ENCODE assay signal across 8 mouse cellular contexts in the genomic region with DNA sequence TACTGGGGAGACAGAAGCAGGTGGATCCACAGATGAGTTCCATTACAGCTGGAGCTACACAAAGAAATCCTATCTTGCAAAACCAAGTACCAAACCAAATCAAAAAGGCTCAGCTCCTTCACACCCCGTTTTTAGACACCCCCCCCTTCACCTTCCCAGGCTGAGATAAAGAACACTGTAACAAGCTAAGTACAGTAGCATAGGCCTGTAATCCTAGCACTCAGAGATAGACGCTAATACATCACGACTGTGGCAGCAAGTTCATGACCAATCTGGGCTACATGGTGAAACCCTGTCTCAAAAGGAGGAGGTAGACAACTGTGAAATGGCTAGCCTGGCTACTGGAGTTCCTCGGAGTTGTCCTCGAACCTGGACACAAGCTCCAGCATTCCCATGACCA. TPM values are rescaled to one million over a fixed set of nuclear protein-coding genes. Genes with fewer than 3 reads are reported as not detected.
A peak's percentile ranks its signal among the peaks of the same experiment; 100 is the strongest.
DNase-seq lines count a peak whose midpoint lies in the region; ATAC-seq and TF ChIP-seq lines count a peak whose summit lies in the region.

No protein-coding gene starts in this region.

- no peak for TF ChIP-seq CTCF in liver, postnatal 0 days (IDR thresholded peaks at IDR 0.05; ENCODE audit: low read depth)

- WGBS in heart, embryonic 12.5 days: 22% methylated on average over 5 of the region's 5 CpGs
- WGBS in forebrain, embryonic 16.5 days: 57% methylated on average over 5 of the region's 5 CpGs
- 24% methylated on average over 5 of the region's 5 CpGs for WGBS in liver, postnatal 0 days (ENCODE audit: insufficient replicate concordance)

- no peak for DNase-seq in heart, adult 8-10 months (ENCODE audit: low spot score)
- no peak for DNase-seq in ES-E14 (ENCODE audit: low read depth, low spot score)
- DNase-seq in liver, postnatal 0 days: no peak
- DNase-seq in layer of hippocampus, adult 9-11 months: no peak
- DNase-seq in left cerebral cortex, postnatal 36 days (ENCODE audit: low spot score in 2 of 2): no peak
- no peak for DNase-seq in adrenal gland, postnatal 36 days

- H3K27me3 ChIP-seq in heart, embryonic 12.5 days (replicated peaks): no peaks in the 10 kb centered on the region
- no peaks in the 10 kb centered on the region for H3K27me3 ChIP-seq in forebrain, embryonic 16.5 days (replicated peaks; ENCODE audit: control insufficient read depth, insufficient read depth, low read length)
- no peaks in the 10 kb centered on the region for H3K27me3 ChIP-seq in liver, postnatal 0 days (ENCODE audit: insufficient read depth, low read length)

- peak overlapping the region; percentile 85 for H3K4me3 ChIP-seq in heart, embryonic 12.5 days
- H3K4me3 ChIP-seq in ES-E14 (ENCODE audit: insufficient read depth in 1 of 2, low read depth in 1 of 2, low read length in 2 of 2, poor library complexity in 1 of 2, severe bottlenecking in 1 of 2): peak overlapping the region; percentile 91 to 95
- peak overlapping the region; percentile 94 for H3K4me3 ChIP-seq in forebrain, embryonic 16.5 days (replicated peaks; ENCODE audit: low read length)
- H3K4me3 ChIP-seq in liver, postnatal 0 days (ENCODE audit: low read depth, low read length): peak overlapping the region; percentile 78

- peaks cover 54% of the 10 kb centered on the region for H3K36me3 ChIP-seq in heart, embryonic 12.5 days
- peaks cover 23% of the 10 kb centered on the region for H3K36me3 ChIP-seq in ES-E14 (ENCODE audit: control insufficient read depth, insufficient read depth, low read length, poor library complexity, severe bottlenecking)
- H3K36me3 ChIP-seq in forebrain, embryonic 16.5 days (ENCODE audit: control insufficient read depth, insufficient read depth): peaks cover 27% of the 10 kb centered on the region
- H3K36me3 ChIP-seq in liver, postnatal 0 days (replicated peaks; ENCODE audit: insufficient read depth, low read length): peaks cover 41% of the 10 kb centered on the region

- no peaks in the 10 kb centered on the region for H3K9me3 ChIP-seq in heart, embryonic 12.5 days (replicated peaks)
- H3K9me3 ChIP-seq in ES-E14 (ENCODE audit: control insufficient read depth, insufficient read depth, low read depth, low read length): no peaks in the 10 kb centered on the region
- no peaks in the 10 kb centered on the region for H3K9me3 ChIP-seq in forebrain, embryonic 16.5 days (ENCODE audit: control insufficient read depth, low read length)
- H3K9me3 ChIP-seq in liver, postnatal 0 days (ENCODE audit: low read length): no peaks in the 10 kb centered on the region

- H3K27ac ChIP-seq in heart, embryonic 12.5 days (ENCODE audit: poor library complexity, severe bottlenecking): peak overlapping the region; percentile 95
- no peak overlapping the region for H3K27ac ChIP-seq in ES-E14 (ENCODE audit: insufficient read depth, low read depth, low read length, poor library complexity, severe bottlenecking)
- no peak overlapping the region for H3K27ac ChIP-seq in forebrain, embryonic 16.5 days (ENCODE audit: low read length)
- H3K27ac ChIP-seq in liver, postnatal 0 days (ENCODE audit: low read depth): peak overlapping the region; percentile 91

- peak; percentile 13; the same call in 1 of the 2 replicates for ATAC-seq in heart, embryonic 12.5 days (ENCODE audit: insufficient number of reproducible peaks, low FRiP score)
- ATAC-seq in forebrain, embryonic 16.5 days: no peak
- ATAC-seq in liver, postnatal 0 days: 0 out of 2 replicates have a peak, but pooled peaks have one; percentile 3

- in situ Hi-C loops in ES-E14 (cut with MboI; ENCODE audit: low sequenced_read_pairs in 2 of 2, unreplicated experiment in 2 of 2): no loop called here

- no peak for TF ChIP-seq EP300 in liver, postnatal 0 days (IDR thresholded peaks at IDR 0.05; ENCODE audit: low read depth)

- peaks cover 19% of the 10 kb centered on the region for H3K4me1 ChIP-seq in heart, embryonic 12.5 days (replicated peaks)
- peaks cover 5 to 6% of the 10 kb centered on the region in 2 experiments; a peak in 3 of 4 replicates for H3K4me1 ChIP-seq in ES-E14 (ENCODE audit: control insufficient read depth in 2 of 2, insufficient read depth in 2 of 2, low read length in 2 of 2, poor library complexity in 1 of 2)
- H3K4me1 ChIP-seq in forebrain, embryonic 16.5 days (replicated peaks; ENCODE audit: control insufficient read depth, insufficient read depth, low read length): peaks cover 22% of the 10 kb centered on the region
- H3K4me1 ChIP-seq in liver, postnatal 0 days (ENCODE audit: insufficient read depth): peaks cover 26% of the 10 kb centered on the region

- intact Hi-C loops in left cerebral cortex, postnatal 36 days (cut with DNase I): no loop called here

- H3K9ac ChIP-seq in heart, embryonic 12.5 days: peak overlapping the region; percentile 88
- H3K9ac ChIP-seq in ES-E14 (ENCODE audit: insufficient read depth, low read depth, low read length, poor library complexity, severe bottlenecking): peak overlapping the region; percentile 91
- peak overlapping the region; percentile 95 for H3K9ac ChIP-seq in forebrain, embryonic 16.5 days (replicated peaks; ENCODE audit: low read depth, low read length)
- peak overlapping the region; percentile 94 for H3K9ac ChIP-seq in liver, postnatal 0 days (replicated peaks)

- H3K4me2 ChIP-seq in heart, embryonic 12.5 days: peak overlapping the region; percentile 90
- H3K4me2 ChIP-seq in forebrain, embryonic 16.5 days (ENCODE audit: low read length): peak overlapping the region; percentile 91
- peak overlapping the region; percentile 91 for H3K4me2 ChIP-seq in liver, postnatal 0 days (ENCODE audit: low read depth, low read length)

TF ChIP-seq in ES-E14, 5 proteins besides CTCF, POLR2A, EP300 and RAD21:
- TF ChIP-seq ZNF384 (IDR thresholded peaks at IDR 0.05; ENCODE audit: low read depth, low read length): no peak
- TF ChIP-seq CHD2 (IDR thresholded peaks at IDR 0.05; ENCODE audit: low read depth, low read length): no peak
- TF ChIP-seq MAFK (IDR thresholded peaks at IDR 0.05; ENCODE audit: insufficient read depth, low read depth, low read length): no peak
- TF ChIP-seq HCFC1 (IDR thresholded peaks at IDR 0.05; ENCODE audit: borderline replicate concordance, insufficient read depth, low read length): no peak
- no peak for TF ChIP-seq ZC3H11A (IDR thresholded peaks at IDR 0.05; ENCODE audit: borderline replicate concordance, low read depth, low read length)

RNA-seq across cellular contexts. Expression of a gene that starts 1.5 kb away (rescaled TPM):
- polyA plus RNA-seq in heart, embryonic 12.5 days (2016; fragmentation: Nextera tagmentation; extraction: Ambion mirVana): 997 and 1,021 TPM in 2 replicates
- 1,000 to 10,000 TPM; 1,197 to 1,936 (median 1,535) TPM for total RNA-seq in heart, adult 8-10 months (2022)
- 537 and 605 TPM in 2 replicates for total RNA-seq in ES-E14 (2012; rRNA removed)
- polyA plus RNA-seq in forebrain, embryonic 16.5 days (2015; fragmentation: Nextera tagmentation; extraction: Ambion mirVana): 514 and 561 TPM in 2 replicates
- 411 and 425 TPM in 2 replicates for polyA plus RNA-seq in liver, postnatal 0 days (2015; fragmentation: Nextera tagmentation; extraction: Ambion mirVana)
- total RNA-seq in left cerebral cortex, postnatal 36 days (2021): 100 to 1,000 TPM; 219 to 270 TPM
- total RNA-seq in adrenal gland, postnatal 36 days (2021): 100 to 1,000 TPM; 485 to 492 TPM

RNA-seq across cellular contexts. Expression of a gene that starts 11.3 kb away (rescaled TPM):
- 6.5 and 6.6 TPM in 2 replicates for polyA plus RNA-seq in heart, embryonic 12.5 days (2016; fragmentation: Nextera tagmentation; extraction: Ambion mirVana)
- total RNA-seq in heart, adult 8-10 months (2022): 1 to 10 TPM; 5.7 to 8.2 (median 6.5) TPM
- 5.5 TPM in 2 replicates for total RNA-seq in ES-E14 (2012; rRNA removed)
- polyA plus RNA-seq in forebrain, embryonic 16.5 days (2015; fragmentation: Nextera tagmentation; extraction: Ambion mirVana): 15.5 and 17.5 TPM in 2 replicates
- polyA plus RNA-seq in liver, postnatal 0 days (2015; fragmentation: Nextera tagmentation; extraction: Ambion mirVana): 5.0 and 5.5 TPM in 2 replicates
- total RNA-seq in left cerebral cortex, postnatal 36 days (2021): 10 to 100 TPM; 12.6 to 14.3 TPM
- total RNA-seq in adrenal gland, postnatal 36 days (2021): 1 to 10 TPM; 7.2 to 9.9 TPM

RNA-seq across cellular contexts. Expression of a gene that starts 14.0 kb away (rescaled TPM):
- 10.7 and 11.5 TPM in 2 replicates for polyA plus RNA-seq in heart, embryonic 12.5 days (2016; fragmentation: Nextera tagmentation; extraction: Ambion mirVana)
- total RNA-seq in heart, adult 8-10 months (2022): 10 to 100 TPM in 1 of 4 experiments, 1 to 10 TPM in 3; 8.2 to 10.1 (median 9.2) TPM
- total RNA-seq in ES-E14 (2012; rRNA removed): 16.9 and 18.0 TPM in 2 replicates
- polyA plus RNA-seq in forebrain, embryonic 16.5 days (2015; fragmentation: Nextera tagmentation; extraction: Ambion mirVana): 17.4 and 20.2 TPM in 2 replicates
- polyA plus RNA-seq in liver, postnatal 0 days (2015; fragmentation: Nextera tagmentation; extraction: Ambion mirVana): 2.8 and 3.8 TPM in 2 replicates
- total RNA-seq in left cerebral cortex, postnatal 36 days (2021): 10 to 100 TPM; 10.8 to 11.9 TPM
- total RNA-seq in adrenal gland, postnatal 36 days (2021): 10 to 100 TPM; 11.6 to 13.0 TPM

RNA-seq across cellular contexts. Expression of a gene that starts 23.4 kb away (rescaled TPM):
- polyA plus RNA-seq in heart, embryonic 12.5 days (2016; fragmentation: Nextera tagmentation; extraction: Ambion mirVana): 31.4 and 31.9 TPM in 2 replicates
- total RNA-seq in heart, adult 8-10 months (2022): 10 to 100 TPM; 10.0 to 12.4 (median 12.0) TPM
- total RNA-seq in ES-E14 (2012; rRNA removed): 73.2 and 74.4 TPM in 2 replicates
- 59.0 TPM in 2 replicates for polyA plus RNA-seq in forebrain, embryonic 16.5 days (2015; fragmentation: Nextera tagmentation; extraction: Ambion mirVana)
- polyA plus RNA-seq in liver, postnatal 0 days (2015; fragmentation: Nextera tagmentation; extraction: Ambion mirVana): 18.1 and 19.3 TPM in 2 replicates
- 10 to 100 TPM; 23.2 to 26.9 TPM for total RNA-seq in left cerebral cortex, postnatal 36 days (2021)
- 10 to 100 TPM; 19.0 to 19.3 TPM for total RNA-seq in adrenal gland, postnatal 36 days (2021)

RNA-seq across cellular contexts. Expression of a gene that starts 23.5 kb away (rescaled TPM):
- 13.1 and 14.1 TPM in 2 replicates for polyA plus RNA-seq in heart, embryonic 12.5 days (2016; fragmentation: Nextera tagmentation; extraction: Ambion mirVana)
- total RNA-seq in heart, adult 8-10 months (2022): 10 to 100 TPM; 26.0 to 29.3 (median 26.9) TPM
- total RNA-seq in ES-E14 (2012; rRNA removed): 12.8 and 14.3 TPM in 2 replicates
- polyA plus RNA-seq in forebrain, embryonic 16.5 days (2015; fragmentation: Nextera tagmentation; extraction: Ambion mirVana): 24.7 and 25.8 TPM in 2 replicates
- polyA plus RNA-seq in liver, postnatal 0 days (2015; fragmentation: Nextera tagmentation; extraction: Ambion mirVana): 4.4 and 5.5 TPM in 2 replicates
- total RNA-seq in left cerebral cortex, postnatal 36 days (2021): 10 to 100 TPM; 20.7 to 21.9 TPM
- total RNA-seq in adrenal gland, postnatal 36 days (2021): 10 to 100 TPM; 22.4 to 31.3 TPM

Comparison
In these comparisons a context has a peak if more than half of its experiments do, and no peak if none do; other contexts are left out.
1. H3K27ac ChIP-seq: peak in heart, embryonic 12.5 days (single experiment) and liver, postnatal 0 days (single experiment); none in ES-E14 (single experiment) and forebrain, embryonic 16.5 days (single experiment).
2. Peak in every context shown above with its lines, with median percentiles within 50 percentile points of each other: H3K4me2 ChIP-seq, H3K4me3 ChIP-seq and H3K9ac ChIP-seq.